ENCODE assay signal across 26 mouse cellular contexts in the genomic region with DNA sequence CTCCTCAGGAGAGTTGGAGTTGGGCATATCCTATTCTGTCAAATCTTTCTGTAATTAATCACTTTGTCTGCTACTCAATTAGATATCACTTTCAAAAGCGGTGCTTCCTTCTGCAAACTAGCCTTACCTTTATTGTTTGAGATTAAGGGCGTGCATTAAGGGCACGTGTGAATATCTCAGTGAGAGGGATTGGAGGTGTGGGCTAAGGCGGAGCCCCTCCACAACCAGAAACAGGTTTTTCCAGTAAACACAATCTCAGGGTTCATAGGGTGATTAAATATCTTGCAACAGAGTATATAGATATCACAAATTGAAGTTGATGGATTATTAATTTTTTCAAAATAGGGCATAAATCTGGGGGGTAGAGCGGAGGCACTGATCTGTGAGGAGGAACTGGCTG.
"Had no signal": no experiment of that assay in that cellular context is flagged by ENCODE, and none has a peak within 500 bp of the region (broad histone marks: within the 10 kb centered on the region; RNA-seq: fewer than 3 reads in every experiment).

No protein-coding gene starts in this region.

- H3K27me3 ChIP-seq: heart, embryonic 13.5 days; heart, embryonic 15.5 days; kidney, embryonic 15.5 days; limb, embryonic 13.5 days; limb, embryonic 15.5 days; liver, embryonic 12.5 days had no signal

- H3K9ac ChIP-seq: heart, embryonic 13.5 days; heart, embryonic 15.5 days; hindbrain, embryonic 14.5 days; kidney, embryonic 15.5 days; limb, embryonic 13.5 days; limb, embryonic 15.5 days; liver, embryonic 12.5 days had no signal

- H3K36me3 ChIP-seq: heart, embryonic 13.5 days; heart, embryonic 15.5 days; hindbrain, embryonic 10.5 days; kidney, embryonic 15.5 days; limb, embryonic 13.5 days; limb, embryonic 15.5 days; liver, embryonic 12.5 days had no signal

- DNase-seq: gastrocnemius, postnatal 14 days; gastrocnemius, postnatal 36 days; heart, adult 11 months; heart, adult 2 months; heart, postnatal 14 days; heart, postnatal 4 days; kidney, adult 11 months; kidney, adult 2 months; kidney, adult 9 months; kidney, postnatal 14 days; kidney, postnatal 36 days; layer of hippocampus, adult 9-11 months; layer of hippocampus, postnatal 36 days; left cerebral cortex, postnatal 4 days had no signal

- H3K9me3 ChIP-seq: heart, embryonic 13.5 days; heart, embryonic 15.5 days; kidney, embryonic 15.5 days; limb, embryonic 13.5 days; limb, embryonic 15.5 days; liver, embryonic 12.5 days had no signal

- H3K4me1 ChIP-seq: heart, embryonic 13.5 days; heart, embryonic 15.5 days; hindbrain, embryonic 10.5 days; kidney, embryonic 15.5 days; limb, embryonic 13.5 days; limb, embryonic 15.5 days; liver, embryonic 12.5 days had no signal

- ATAC-seq: hindbrain, embryonic 16.5 days; inflammation-experienced regulatory T-cells, adult 6 months; liver, embryonic 12.5 days had no signal

- H3K4me2 ChIP-seq: heart, embryonic 11.5 days; heart, embryonic 13.5 days; heart, embryonic 15.5 days; hindbrain, embryonic 14.5 days; kidney, embryonic 15.5 days; limb, embryonic 13.5 days; limb, embryonic 15.5 days; liver, embryonic 12.5 days had no signal

- H3K27ac ChIP-seq: heart, adult 2 months; heart, embryonic 13.5 days; heart, embryonic 15.5 days; hindbrain, embryonic 10.5 days; hindbrain, embryonic 14.5 days; kidney, embryonic 15.5 days; kidney, postnatal 0 days; limb, embryonic 13.5 days; limb, embryonic 15.5 days; liver, embryonic 12.5 days had no signal

- H3K4me3 ChIP-seq: heart, adult 2 months; heart, embryonic 13.5 days; heart, embryonic 15.5 days; hindbrain, embryonic 10.5 days; kidney, embryonic 15.5 days; limb, embryonic 13.5 days; limb, embryonic 15.5 days; liver, embryonic 12.5 days had no signal
